Comparison of ENCODE assay signal across 9 mouse cellular contexts in the genomic region with DNA sequence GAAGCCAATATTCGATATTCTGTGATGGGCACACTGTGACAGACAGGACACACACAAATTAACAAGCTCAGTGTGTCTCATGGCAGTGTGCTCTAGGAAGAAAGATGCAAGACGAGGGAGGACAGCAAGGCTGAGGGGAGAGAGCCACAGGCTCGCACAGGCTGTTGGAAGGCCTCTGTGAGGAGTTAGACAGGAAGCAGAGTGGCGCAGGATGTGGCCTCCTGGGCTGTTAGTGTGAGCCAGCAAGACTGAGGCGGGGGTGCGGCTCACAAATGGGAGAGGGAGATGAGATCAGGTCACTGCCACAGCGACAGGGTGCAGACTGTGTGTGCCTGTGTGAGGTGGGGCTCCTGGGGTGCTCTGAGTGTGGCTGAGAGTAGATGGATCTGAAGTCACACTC. TPM values are rescaled to one million over a fixed set of nuclear protein-coding genes. Genes with fewer than 3 reads are reported as not detected.
DNase-seq lines count a peak whose midpoint lies in the region; ATAC-seq and TF ChIP-seq lines count a peak whose summit lies in the region.
"Had no signal": no experiment of that assay in that cellular context is flagged by ENCODE, and none has a peak within 500 bp of the region (broad histone marks: within the 10 kb centered on the region; RNA-seq: fewer than 3 reads in every experiment).

No protein-coding gene starts in this region.

- H3K4me1 ChIP-seq in lung, embryonic 14.5 days (ENCODE audit: insufficient read depth): peaks cover 23% of the 10 kb centered on the region
- peaks cover 7% of the 10 kb centered on the region; the same call in 1 of the 2 replicates for H3K4me1 ChIP-seq in embryonic facial prominence, embryonic 14.5 days (ENCODE audit: control insufficient read depth, insufficient read depth, low read length)
- H3K4me1 ChIP-seq in liver, embryonic 14.5 days (replicated peaks; ENCODE audit: control insufficient read depth in 2 of 2, insufficient read depth in 2 of 2, low read length in 1 of 2): peaks cover 0 to 12% of the 10 kb centered on the region in 2 experiments; a peak in 2 of 4 replicates

- H3K27me3 ChIP-seq in lung, embryonic 14.5 days (ENCODE audit: insufficient read depth, low read length): no peaks in the 10 kb centered on the region
- H3K27me3 ChIP-seq in embryonic facial prominence, embryonic 14.5 days (replicated peaks; ENCODE audit: control insufficient read depth, insufficient read depth, low read length): no peaks in the 10 kb centered on the region
- H3K27me3 ChIP-seq in liver, embryonic 14.5 days (ENCODE audit: control insufficient read depth, insufficient read depth, low read length): no peaks in the 10 kb centered on the region

- no peak for TF ChIP-seq EP300 in liver, embryonic 14.5 days (IDR thresholded peaks at IDR 0.05; ENCODE audit: low read depth)

- no peak for TF ChIP-seq CTCF in lung, embryonic 14.5 days (IDR thresholded peaks at IDR 0.05; ENCODE audit: low read depth)
- TF ChIP-seq CTCF in liver, embryonic 14.5 days (IDR thresholded peaks at IDR 0.05; ENCODE audit: low read depth): no peak

- H3K4me2 ChIP-seq in lung, embryonic 14.5 days: no peak overlapping the region
- no peak overlapping the region for H3K4me2 ChIP-seq in embryonic facial prominence, embryonic 14.5 days (ENCODE audit: low read depth, low read length)
- H3K4me2 ChIP-seq in liver, embryonic 14.5 days (ENCODE audit: low read depth): no peak overlapping the region

- WGBS in lung, embryonic 14.5 days: 22% methylated on average over 7 of the region's 7 CpGs
- WGBS in embryonic facial prominence, embryonic 14.5 days: 53% methylated on average over 7 of the region's 7 CpGs
- 13% methylated on average over 7 of the region's 7 CpGs for WGBS in liver, embryonic 14.5 days (ENCODE audit: insufficient replicate concordance)

- peak overlapping the region; percentile 72 for H3K27ac ChIP-seq in lung, embryonic 14.5 days (ENCODE audit: low read depth)
- H3K27ac ChIP-seq in embryonic facial prominence, embryonic 14.5 days (replicated peaks; ENCODE audit: low read depth, low read length): 0 out of 2 replicates have a peak overlapping the region, but pooled peaks have one; percentile 4
- no peak overlapping the region for H3K27ac ChIP-seq in liver, embryonic 14.5 days

- DNase-seq in lung, embryonic 14.5 days: peak; percentile 70
- no peak for DNase-seq in lung, postnatal 36 days
- DNase-seq in embryonic facial prominence, embryonic 14.5 days (ENCODE audit: low spot score): no peak
- no peak for DNase-seq in liver, embryonic 14.5 days (ENCODE audit: low read depth in 3 of 3, low spot score in 3 of 3)
- peak; percentile 76 to 77 for DNase-seq in thymus, postnatal 10 days (ENCODE audit: low spot score in 2 of 2)
- DNase-seq in cerebellum, postnatal 36 days: no peak
- no peak for DNase-seq in cerebellum, adult 11 months
- DNase-seq: cerebellum, postnatal 10 days had no signal

- H3K36me3 ChIP-seq in lung, embryonic 14.5 days (ENCODE audit: insufficient read depth): no peaks in the 10 kb centered on the region
- H3K36me3 ChIP-seq in embryonic facial prominence, embryonic 14.5 days (ENCODE audit: control insufficient read depth, insufficient read depth, low read length): no peaks in the 10 kb centered on the region
- H3K36me3 ChIP-seq in liver, embryonic 14.5 days (replicated peaks; ENCODE audit: control insufficient read depth, insufficient read depth, low read depth): no peaks in the 10 kb centered on the region

- ATAC-seq in lung, embryonic 14.5 days (ENCODE audit: insufficient read depth): peak; percentile 60; the same call in 1 of the 2 replicates
- ATAC-seq in embryonic facial prominence, embryonic 14.5 days (ENCODE audit: low read depth): no peak
- ATAC-seq in liver, embryonic 14.5 days (ENCODE audit: insufficient read depth): peak; percentile 35; the same call in 1 of the 2 replicates

- no peaks in the 10 kb centered on the region for H3K9me3 ChIP-seq in lung, embryonic 14.5 days (ENCODE audit: low read depth, low read length)
- no peaks in the 10 kb centered on the region for H3K9me3 ChIP-seq in embryonic facial prominence, embryonic 14.5 days (ENCODE audit: control insufficient read depth, low read length)
- H3K9me3 ChIP-seq in liver, embryonic 14.5 days (ENCODE audit: control insufficient read depth, low read length): no peaks in the 10 kb centered on the region

- no peak overlapping the region for H3K4me3 ChIP-seq in lung, embryonic 14.5 days (ENCODE audit: low read depth, low read length)
- no peak overlapping the region for H3K4me3 ChIP-seq in embryonic facial prominence, embryonic 14.5 days (ENCODE audit: low read depth, low read length)
- H3K4me3 ChIP-seq in liver, embryonic 14.5 days (ENCODE audit: insufficient read depth in 1 of 2, low read depth in 2 of 2, low read length in 2 of 2): no peak overlapping the region
- H3K4me3 ChIP-seq: myocyte had no signal

- no peak overlapping the region for H3K9ac ChIP-seq in lung, embryonic 14.5 days
- H3K9ac ChIP-seq in embryonic facial prominence, embryonic 14.5 days (ENCODE audit: low read depth, low read length): no peak overlapping the region
- H3K9ac ChIP-seq in liver, embryonic 14.5 days (replicated peaks): no peak overlapping the region

RNA-seq across cellular contexts. Expression of a gene that starts 17.9 kb away (rescaled TPM):
- 0.63 and 0.85 TPM in 2 replicates for polyA plus RNA-seq in lung, embryonic 14.5 days (2014; fragmentation: Nextera tagmentation; extraction: Ambion mirVana)
- 6.0 and 7.9 TPM in 2 replicates for polyA plus RNA-seq in embryonic facial prominence, embryonic 14.5 days (2014; fragmentation: Nextera tagmentation; extraction: Ambion mirVana)
- 0.03 and 0.04 TPM in 2 replicates for polyA plus RNA-seq in liver, embryonic 14.5 days (2012; rRNA removed)
- 0.03 and 0.08 TPM in 2 replicates for polyA plus RNA-seq in liver, embryonic 14.5 days (2014; fragmentation: Nextera tagmentation; extraction: Ambion mirVana)

RNA-seq across cellular contexts. Expression of a gene that starts 39.3 kb away (rescaled TPM):
- not detected in 2 replicates for polyA plus RNA-seq in lung, embryonic 14.5 days (2014; fragmentation: Nextera tagmentation; extraction: Ambion mirVana)
- 0.07 TPM in 1 of 2 replicates, not detected in the other for polyA plus RNA-seq in embryonic facial prominence, embryonic 14.5 days (2014; fragmentation: Nextera tagmentation; extraction: Ambion mirVana)
- 0.54 and 0.64 TPM in 2 replicates for polyA plus RNA-seq in liver, embryonic 14.5 days (2012; rRNA removed)
- 0.50 and 0.58 TPM in 2 replicates for polyA plus RNA-seq in liver, embryonic 14.5 days (2014; fragmentation: Nextera tagmentation; extraction: Ambion mirVana)
- polyA plus RNA-seq: myocyte had no signal

Comparison
In these comparisons a context has a peak if more than half of its experiments do, and no peak if none do; other contexts are left out.
1. DNase-seq: peak in lung, embryonic 14.5 days (single experiment) and thymus, postnatal 10 days (2 of 2); none in lung, postnatal 36 days (single experiment), embryonic facial prominence, embryonic 14.5 days (single experiment), liver, embryonic 14.5 days (0 of 3), cerebellum, postnatal 36 days (0 of 2) and cerebellum, adult 11 months (single experiment).